Mouse (Mus musculus) liver, postnatal 0 days (tissue): ENCODE data around the gene Zfp366.

Source experiments
- CTCF ChIP-seq: sonication (generic); IDR thresholded peaks from 2 replicates; pipeline ENCODE4 v1.5.1; 2016; ENCODE audit warnings: antibody characterized with exemption, low read depth
- EP300 ChIP-seq: IDR thresholded peaks from 2 replicates; pipeline ENCODE4 v1.6.1; 2016; ENCODE audit warnings: antibody characterized with exemption, low read depth, mild to moderate bottlenecking

DNA sequence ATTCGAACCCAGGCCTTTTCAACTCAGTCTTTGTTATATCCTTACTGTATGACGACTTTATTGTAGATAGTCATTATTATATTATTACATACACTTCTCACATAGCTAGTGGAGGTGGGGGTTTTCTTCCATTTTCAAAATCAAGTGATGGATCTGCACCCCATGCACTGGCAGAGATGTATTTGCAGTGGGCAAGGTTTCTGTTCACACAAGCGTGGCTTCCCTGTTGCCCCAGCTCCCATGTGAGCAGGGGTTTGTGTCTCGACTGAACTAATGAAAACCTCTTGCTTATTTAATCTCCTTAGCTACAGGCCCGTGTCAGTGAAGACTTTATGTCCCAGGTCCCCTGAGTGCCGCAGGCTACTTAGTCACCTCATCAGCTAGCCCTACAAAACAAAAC is 59.8 kb downstream of the Zfp366 start:
- no peak for TF ChIP-seq CTCF
- no peak for TF ChIP-seq EP300
